Mouse (Mus musculus): ENCODE measurements around the gene Rab40b.
A peak's percentile ranks its signal among the peaks of the same experiment; 100 is the strongest.
"Not testable (repeated sequence)": the region's sequence is repeated elsewhere in the genome, so short reads cannot be mapped to it uniquely, and the experiment has no call there.

The Rab40b gene

DNA sequence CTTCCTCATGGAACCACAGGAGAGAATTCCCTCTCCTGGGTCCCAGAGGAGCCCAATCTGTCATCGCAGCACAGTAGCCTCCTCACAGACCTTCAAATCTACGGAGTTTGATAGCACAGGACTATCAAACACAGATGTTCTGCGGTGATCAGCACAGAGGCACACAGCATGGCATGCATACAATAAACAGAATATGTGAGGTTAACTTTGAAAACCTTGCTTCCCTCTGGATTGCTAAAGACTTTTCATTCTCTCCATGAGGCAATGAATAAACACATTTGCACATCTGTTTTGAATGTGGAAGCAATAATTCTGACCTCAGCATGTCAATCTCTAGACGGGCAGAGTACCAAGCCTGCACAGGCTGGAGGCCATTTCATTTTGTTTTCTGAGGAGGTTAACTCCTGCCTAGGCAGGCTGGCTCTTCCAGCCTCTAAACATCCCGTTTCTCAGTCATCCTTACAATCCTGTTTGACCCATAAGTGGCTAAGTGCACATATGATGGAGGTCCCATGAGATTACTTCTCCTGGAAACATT, 20.8 kb downstream of the Rab40b start:
- no peak for DNase-seq

DNA sequence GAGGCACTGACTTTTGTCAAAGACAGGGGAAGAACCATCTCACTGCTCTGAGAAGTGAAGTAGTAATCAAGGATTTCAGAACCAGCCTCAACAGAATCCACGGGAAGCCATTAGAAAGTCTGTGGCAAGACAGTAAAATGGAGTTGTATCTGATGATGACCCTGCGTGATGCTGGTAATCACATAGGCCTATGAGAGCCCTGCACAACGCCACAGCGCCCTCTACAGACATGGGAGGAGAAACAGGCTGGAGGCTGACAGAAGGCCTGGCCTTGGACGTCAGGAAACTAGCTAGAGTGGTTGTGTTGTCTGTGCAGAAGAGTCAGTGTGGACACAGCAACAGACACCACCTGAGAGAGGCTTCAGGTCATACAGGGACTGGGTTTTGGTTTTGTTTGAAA, 25.8 kb downstream of the Rab40b start:
- DNase-seq: no peak

DNA sequence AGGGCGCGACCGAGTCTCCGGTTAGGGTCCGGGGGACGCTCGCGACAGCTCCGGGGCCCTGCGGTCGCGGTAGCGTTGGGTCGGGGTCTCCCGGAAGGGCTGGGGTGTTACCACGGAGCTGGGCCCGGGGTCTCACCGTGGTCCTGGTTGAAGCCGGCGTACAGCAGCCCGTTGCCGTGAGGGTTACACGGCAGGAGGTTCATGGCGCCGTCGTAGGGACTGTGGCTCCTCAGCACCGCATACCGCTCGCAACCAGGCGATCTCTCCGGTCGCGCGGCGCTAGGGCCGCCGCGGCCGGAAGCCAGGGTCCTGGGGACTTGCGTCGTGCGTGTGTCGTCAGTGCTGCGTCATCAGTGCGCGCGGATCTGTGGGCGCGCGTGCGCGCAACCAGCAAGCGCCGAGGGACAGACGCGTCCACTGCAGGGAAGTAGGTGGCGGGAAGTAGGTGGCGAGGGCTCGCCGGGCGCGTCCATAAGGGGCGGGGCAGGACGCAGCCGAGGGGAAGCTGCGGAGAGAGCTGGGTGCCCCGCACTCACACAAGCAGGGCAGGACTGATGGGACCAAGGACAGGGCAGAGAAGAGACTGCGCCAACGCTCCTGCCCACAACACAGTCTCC, 33.9 kb downstream of the Rab40b start, which contains the start of gene Wdr45b:
Wdr45b (minus strand) TSS at position 355 of the 617 bp plus-strand sequence.
- peak; percentile 98 for DNase-seq

DNA sequence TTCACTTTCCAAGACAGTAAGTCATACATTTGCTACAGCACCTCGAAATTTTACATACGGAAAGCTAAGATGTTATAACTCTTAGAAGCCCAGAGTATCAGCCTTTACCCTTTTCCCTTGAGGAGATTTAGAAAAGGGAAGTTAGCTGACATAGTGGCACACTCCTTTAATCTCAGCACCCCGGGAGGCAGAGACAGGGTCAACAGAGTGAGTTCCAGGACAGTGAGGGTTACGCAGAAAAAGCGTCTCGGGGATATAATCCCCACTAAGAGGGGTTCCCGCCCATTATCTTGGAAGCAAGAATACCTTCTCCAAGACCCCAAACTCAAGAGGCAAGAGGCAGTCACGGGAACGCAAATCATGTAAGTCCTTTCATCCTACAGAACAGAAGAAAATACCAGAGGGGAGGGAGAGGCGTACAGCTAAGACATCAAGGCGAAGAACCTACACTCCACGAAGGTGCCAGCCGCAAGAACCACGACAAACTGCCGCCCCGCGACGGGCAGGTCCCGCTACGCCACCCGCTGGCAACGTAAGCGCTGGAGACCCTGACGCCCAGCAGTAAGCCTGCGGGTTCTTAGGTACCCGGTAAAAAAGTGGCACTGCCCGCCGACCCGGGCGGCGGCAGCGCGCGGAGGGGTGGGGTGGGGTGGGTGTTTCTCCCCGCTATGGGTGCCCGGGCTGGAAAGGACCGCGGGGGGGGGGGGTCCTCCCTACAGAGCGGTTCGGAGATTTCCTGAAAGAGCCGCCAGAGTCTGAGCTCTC, 34.5 kb downstream of the Rab40b start:
- DNase-seq: no peak

DNA sequence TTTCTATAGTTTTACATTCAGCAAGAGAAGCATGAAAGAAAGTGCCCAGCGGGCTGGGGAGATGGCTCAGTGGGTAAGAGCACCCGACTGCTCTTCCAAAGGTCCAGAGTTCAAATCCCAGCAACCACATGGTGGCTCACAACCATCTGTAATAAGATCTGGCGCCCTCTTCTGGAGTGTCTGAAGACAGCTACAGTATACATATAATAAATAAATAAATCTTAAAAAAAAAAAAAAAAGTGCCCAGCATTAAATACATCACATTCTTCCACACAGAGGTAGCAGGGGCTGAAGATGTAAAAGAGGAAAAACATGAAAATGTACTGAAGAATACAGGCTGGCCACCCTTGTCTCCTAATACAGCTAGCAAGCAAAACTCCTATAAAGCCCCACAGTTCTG, 39.3 kb downstream of the Rab40b start:
- DNase-seq: not testable (repeated sequence)

DNA sequence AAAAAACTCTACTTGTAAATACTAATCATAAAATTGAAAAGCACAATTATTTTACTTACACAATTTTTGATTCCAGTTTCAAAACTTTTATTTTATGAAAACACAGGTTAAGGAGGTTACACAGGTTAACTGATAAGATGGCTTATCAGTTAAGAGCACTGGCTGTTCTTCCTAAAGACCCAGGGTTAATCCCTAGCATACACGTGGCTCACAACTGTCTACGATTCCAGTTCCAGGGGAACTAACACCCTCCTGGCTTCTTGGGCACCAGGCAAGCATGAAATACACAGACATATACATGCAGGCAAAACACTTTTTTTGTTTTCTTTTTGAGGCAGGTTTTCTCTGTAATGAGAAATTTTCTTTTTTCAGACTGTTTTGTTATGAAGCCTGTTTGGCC, 39.9 kb downstream of the Rab40b start:
- DNase-seq: no peak

DNA sequence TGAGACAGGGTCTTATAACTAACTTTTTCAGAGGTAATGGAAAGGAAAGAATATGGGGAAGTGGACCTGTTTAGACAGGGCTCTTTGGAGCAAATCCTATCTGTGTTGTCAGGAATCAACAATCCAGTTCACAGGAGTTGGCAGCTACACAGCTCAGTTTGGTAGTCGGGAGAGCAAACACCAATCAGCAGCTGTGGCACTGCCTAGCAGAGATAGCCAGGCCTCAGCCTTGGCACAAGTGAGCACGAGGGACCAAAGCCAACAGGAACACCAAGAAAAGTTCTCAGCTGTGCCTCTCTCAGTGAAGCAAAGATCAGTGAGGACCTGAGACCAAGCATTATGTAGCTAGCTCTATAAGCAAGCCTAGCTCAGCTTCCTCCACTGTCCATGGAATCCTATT, 41.0 kb downstream of the Rab40b start:
- DNase-seq: no peak

DNA sequence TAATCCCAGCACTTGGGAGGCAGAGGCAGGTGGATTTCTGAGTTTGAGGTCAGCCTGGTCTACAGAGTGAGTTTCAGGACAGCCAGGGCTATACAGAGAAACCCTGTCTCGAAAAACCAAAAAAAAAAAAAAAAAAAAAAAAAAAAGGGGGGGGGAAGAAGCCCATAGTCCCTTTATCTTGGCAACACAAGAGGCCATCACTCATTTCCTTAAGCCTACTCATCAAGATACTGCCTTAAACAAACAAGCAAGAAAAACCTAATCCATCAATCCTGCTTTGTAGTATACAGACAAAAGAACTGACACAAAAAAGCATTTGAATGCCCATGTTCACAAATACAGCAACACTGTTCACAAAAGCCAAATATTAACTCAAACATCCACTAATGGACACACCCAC, 45.6 kb downstream of the Rab40b start:
- not testable (repeated sequence) for DNase-seq

DNA sequence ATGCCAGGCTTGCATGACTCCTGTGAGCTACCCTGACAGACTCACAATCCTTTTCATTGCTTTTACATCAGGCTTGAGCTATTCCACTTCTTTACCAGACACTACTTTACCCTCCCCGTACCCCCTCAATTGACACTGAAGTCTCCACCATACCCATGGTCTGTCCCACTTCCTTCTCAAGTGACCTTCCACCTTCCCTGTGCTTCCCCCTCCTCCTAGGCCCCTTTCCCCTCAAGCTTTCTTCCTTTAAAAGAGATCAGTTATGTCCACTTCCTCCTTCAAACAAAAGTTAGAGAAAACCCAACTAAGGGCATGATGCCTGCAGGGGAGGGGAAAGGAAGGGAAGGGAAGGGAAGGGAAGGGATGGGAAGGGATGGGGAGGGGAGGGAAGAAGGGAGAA, 47.8 kb downstream of the Rab40b start:
- DNase-seq: no peak

DNA sequence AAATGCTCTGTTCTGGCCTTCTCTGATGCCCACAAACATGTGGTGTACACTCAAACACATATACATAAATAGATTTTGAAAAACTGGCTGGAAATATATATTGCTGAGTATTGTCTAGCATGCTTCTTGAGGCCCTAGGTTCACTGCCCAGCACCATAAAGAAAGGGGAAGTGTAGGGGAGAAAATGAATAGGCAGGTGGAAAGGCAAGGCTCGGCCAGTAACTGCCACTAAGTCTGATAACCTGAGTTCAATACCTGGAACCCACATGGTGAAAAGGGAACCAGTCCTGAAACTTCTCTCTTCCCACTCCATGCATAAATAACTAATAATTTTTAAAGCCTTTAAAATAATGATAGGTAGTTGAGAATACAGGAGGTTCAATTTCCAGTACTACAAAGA, 48.4 kb downstream of the Rab40b start:
- DNase-seq: no peak

DNA sequence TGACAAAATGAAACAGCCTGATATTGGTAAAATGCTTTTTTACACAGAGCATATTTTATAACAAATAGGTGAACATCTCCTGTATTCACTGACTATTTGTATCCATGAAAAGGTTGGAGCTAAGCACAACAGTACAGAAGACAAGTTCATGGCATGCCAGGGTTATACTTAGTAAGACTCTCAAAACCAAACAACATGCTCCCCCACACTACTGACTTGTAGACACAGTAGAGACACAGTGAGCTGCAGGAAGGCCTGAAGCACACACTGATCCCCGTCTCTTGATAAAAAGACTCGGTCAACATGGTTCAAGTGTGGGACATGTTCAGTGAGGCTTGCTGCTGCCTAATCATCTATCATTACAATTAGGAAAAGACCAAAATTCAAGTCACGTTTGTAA, 56.4 kb downstream of the Rab40b start:
- no peak for DNase-seq

DNA sequence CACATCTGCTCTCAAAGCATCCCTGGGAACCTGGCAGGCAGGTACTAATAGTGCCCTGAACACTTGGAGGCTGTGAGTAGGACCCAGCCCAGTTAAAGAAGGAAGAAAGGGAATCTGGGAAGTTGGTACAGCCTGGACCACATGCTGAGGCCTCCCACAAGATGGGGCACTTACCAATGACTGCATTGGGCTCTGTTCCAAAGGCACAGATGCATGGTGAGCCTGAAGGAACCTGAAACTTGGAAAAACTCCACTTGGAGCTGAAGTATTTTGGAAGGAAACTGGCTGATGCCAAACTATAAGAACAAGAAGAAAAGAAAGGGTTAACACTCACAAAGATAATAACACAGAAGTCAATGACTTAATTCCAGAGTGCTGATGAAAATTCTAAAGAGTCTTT, 59.4 kb downstream of the Rab40b start:
- no peak for DNase-seq

DNA sequence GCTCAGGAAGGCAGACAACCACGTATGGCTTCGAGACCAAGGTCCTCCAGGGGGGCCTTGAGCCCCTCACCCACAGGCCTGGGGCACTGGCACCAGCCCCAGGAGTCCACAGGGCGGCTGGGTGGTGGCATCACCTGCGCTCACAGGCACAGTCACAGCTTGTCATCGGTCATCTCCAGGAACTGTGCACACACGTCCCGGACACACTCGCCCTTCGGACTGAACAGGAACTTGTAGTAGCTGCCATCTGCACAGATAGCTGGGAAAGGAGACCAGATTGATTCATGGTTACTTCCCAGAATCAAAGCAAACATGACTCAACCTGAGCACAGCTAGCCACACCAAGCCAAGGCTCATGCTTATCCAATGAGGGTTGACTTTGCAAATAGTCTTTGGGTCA, 59.8 kb downstream of the Rab40b start:
- no peak for DNase-seq

DNA sequence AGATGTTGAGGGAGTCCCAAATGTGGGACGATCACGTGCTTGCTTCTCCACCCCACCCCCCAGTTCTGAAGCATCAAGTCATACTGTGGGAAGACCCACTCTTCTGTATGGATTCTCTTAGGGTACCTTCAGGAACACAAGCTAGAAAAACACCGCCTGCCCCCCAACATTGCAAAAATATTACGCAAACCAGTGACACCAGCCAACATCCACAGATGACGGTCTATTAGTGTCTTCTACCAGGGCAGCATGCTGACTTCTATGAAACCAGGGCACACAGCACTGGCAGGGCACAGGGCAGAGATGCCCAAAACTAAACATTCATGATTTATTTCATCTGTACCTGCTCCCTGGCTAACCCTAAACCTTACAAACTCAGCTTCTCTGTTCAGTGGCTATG, 61.4 kb downstream of the Rab40b start:
- DNase-seq: no peak

DNA sequence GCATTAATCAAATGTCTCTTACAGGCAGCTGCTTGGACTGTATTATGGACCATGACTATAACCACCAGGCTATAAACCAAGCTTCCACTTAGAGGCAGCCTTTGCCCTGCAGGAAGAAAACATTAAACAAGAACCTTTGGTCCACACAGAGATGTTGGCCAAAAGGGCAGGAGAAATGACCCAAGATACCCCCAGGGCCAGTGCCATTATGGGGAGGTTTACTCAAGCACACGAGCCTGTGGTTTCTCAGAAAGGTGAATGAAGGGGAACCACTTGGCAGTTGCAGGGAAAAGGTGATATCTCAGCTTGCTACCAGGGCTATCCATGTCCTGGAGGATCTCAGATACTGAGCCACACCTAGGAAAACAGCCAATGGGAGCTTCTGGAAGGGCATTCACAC, 62.0 kb downstream of the Rab40b start:
- no peak for DNase-seq

DNA sequence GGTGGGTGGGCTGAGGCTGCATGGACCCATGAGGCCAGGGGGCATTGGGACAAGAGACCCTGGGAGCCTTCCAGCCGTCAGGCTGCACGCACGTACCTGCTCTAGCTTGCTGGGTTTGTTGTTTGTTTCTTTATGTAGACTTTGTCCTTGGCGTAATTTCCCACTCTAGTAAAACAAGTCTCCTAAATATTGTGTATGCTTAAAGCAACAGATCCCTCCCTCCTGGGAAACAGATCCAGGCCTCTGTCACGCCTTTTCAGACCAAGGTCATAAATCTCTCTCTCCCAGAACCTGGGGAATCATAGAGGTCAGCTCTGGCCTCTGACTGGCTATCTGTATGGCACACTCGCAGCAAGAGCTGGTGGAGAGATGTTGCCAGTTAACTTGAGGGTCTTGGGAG, 80.3 kb downstream of the Rab40b start:
- DNase-seq: not testable (repeated sequence)

DNA sequence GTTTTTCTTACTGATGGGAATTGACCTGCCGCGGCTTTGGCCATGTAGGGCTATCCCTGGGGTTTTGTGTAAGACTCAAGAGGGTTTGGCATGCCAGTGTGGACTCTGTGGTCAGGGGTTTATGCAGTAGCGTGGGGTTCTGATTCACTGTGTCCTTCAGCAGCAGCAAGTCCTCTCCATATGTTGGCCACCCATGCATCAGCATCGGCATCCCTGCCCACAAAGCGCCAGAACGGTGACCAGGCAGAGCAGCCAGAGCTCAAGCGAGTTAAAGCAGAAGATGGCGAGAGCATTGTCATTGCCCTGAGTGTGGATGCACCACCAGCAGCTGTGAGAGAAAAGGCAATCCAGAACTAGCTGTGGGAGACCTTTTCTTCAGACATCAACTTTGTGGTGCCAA, 81.4 kb downstream of the Rab40b start:
- DNase-seq: peak; percentile 76

Data from right cerebral cortex, adult 18-20 months (tissue).